Mouse (Mus musculus) neural tube, embryonic 15.5 days (tissue): Measurements from ENCODE around the gene Ptprk. TPM values are rescaled to one million over a fixed set of nuclear protein-coding genes. Genes with fewer than 3 reads are reported as not detected.

ENCODE experiments used
- ATAC-seq: fragments of 200-750 bp; cut with Nextera tagmentation; 2 replicates; pipeline ENCODE4 v1.8.0; 2017; ENCODE audit warnings: mild to moderate bottlenecking, moderate TSS enrichment, moderate library complexity; ENCODE audit not compliant: low FRiP score
- H3K27ac ChIP-seq: fragments of 300-500 bp; sonication (generic); replicated peaks from 2 replicates; pipeline ENCODE4 v1.5.1; 2015; ENCODE audit warnings: mild to moderate bottlenecking, inconsistent platforms
- H3K27me3 ChIP-seq: fragments of 300-500 bp; sonication (generic); replicated peaks from 2 replicates; pipeline ENCODE4 v1.6.1; 2015; ENCODE audit warnings: inconsistent platforms
- H3K36me3 ChIP-seq: fragments of 300-500 bp; sonication (generic); 2 replicates; pipeline ENCODE4 v1.6.1; 2015; ENCODE audit warnings: inconsistent platforms
- H3K4me1 ChIP-seq: fragments of 300-500 bp; sonication (generic); 2 replicates; pipeline ENCODE4 v1.6.1; 2015; ENCODE audit warnings: inconsistent platforms
- H3K4me2 ChIP-seq: fragments of 300-500 bp; sonication (generic); 2 replicates; pipeline ENCODE4 v1.6.1; 2015; ENCODE audit warnings: inconsistent platforms, mild to moderate bottlenecking, moderate library complexity
- H3K4me3 ChIP-seq: fragments of 300-500 bp; sonication (generic); replicated peaks from 2 replicates; pipeline ENCODE4 v1.5.1; 2015; ENCODE audit warnings: mild to moderate bottlenecking, inconsistent platforms
- H3K9ac ChIP-seq: fragments of 300-500 bp; sonication (generic); replicated peaks from 2 replicates; pipeline ENCODE4 v1.6.1; 2015; ENCODE audit warnings: mild to moderate bottlenecking, inconsistent platforms
- H3K9me3 ChIP-seq: fragments of 300-500 bp; sonication (generic); replicated peaks from 2 replicates; pipeline ENCODE4 v1.6.1; 2016; ENCODE audit warnings: inconsistent platforms
- WGBS: fragments of 180-500 bp; shearing (Covaris S2); methylation state at CpG from one replicate; pipeline ENCODE4 v1.1.7; 2015; ENCODE audit warnings: mixed read lengths; 5-methylcytosine and 5-hydroxymethylcytosine counted together
- polyA plus RNA-seq: library from polyadenylated mRNA; unstranded; fragments of >200 nt; fragmentation: Nextera tagmentation; extraction: Ambion mirVana; gene quantifications from 2 replicates; pipeline ENCODE4 v1.2.1, GENCODE M21; 2015

The Ptprk gene
- polyA plus RNA-seq, 1 experiment from 2014 or later = 32.7 TPM

GRCm38 (mm10) chr10:28395610-28396519 is 321.2 kb downstream of the Ptprk start:
- Histone ChIP-seq H3K9ac (no peak overlapping the region), H3K36me3 (no peaks in the 10 kb centered on the region), H3K4me3 (no peak overlapping the region), H3K27ac (no peak overlapping the region), H3K9me3 (no peaks in the 10 kb centered on the region), H3K4me1 (no peaks in the 10 kb centered on the region), H3K27me3 (no peaks in the 10 kb centered on the region), H3K4me2 (no peak overlapping the region)
- ATAC-seq = no peak
- WGBS = 72% methylated on average over 2 of the region's 2 CpGs

DNA sequence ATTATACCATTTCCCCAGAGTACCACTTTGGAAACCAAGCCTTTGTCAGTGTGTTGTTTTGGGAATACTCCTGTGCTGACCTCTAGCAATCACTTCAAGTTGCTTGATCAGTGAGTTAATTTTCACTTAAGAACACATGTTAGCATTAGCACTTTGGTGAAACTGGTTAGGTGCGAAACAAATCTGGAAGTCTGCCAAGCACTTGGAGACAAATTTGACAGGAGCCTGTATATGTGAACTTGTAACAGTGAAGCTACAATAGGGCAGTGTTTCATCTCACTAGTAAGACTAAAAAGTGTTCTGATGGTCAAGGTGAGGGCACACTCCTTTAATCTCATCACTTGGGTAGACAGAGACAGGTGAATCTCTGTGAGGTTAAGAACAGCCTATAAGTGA is 321.9 kb downstream of the Ptprk start:
- H3K4me2 ChIP-seq = no peak overlapping the region
- H3K9ac ChIP-seq = no peak overlapping the region
- H3K27ac ChIP-seq = no peak overlapping the region
- no peak overlapping the region for H3K4me3 ChIP-seq
- WGBS = 69% methylated on average over 1 of the region's 1 CpGs
- no peaks in the 10 kb centered on the region for H3K27me3 ChIP-seq
- no peaks in the 10 kb centered on the region for H3K9me3 ChIP-seq
- no peaks in the 10 kb centered on the region for H3K4me1 ChIP-seq
- H3K36me3 ChIP-seq = no peaks in the 10 kb centered on the region
- ATAC-seq = no peak

DNA sequence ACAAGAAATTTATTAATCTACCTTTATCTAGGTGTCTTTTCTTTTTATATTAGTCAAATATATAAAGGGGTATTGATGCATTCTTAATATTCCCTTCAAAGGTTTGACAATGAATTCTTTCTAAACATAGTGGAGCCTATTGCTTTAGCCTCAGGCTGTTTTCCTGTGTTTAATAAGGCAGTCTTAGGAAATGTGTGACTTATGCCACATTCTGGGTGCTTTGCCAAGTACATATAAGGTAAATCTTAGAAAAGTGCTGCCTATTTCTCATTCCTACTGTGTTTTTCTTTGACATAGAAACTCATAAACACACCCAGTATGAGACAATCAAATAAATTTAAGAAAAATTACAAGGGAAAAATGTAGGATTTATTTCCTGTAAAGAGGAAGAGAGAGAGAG is 327.2 kb downstream of the Ptprk start:
- H3K4me3 ChIP-seq = no peak overlapping the region
- no peaks in the 10 kb centered on the region for H3K36me3 ChIP-seq
- H3K27me3 ChIP-seq = no peaks in the 10 kb centered on the region
- no peak overlapping the region for H3K4me2 ChIP-seq
- no peaks in the 10 kb centered on the region for H3K9me3 ChIP-seq
- no peaks in the 10 kb centered on the region for H3K4me1 ChIP-seq
- H3K27ac ChIP-seq = no peak overlapping the region
- ATAC-seq = no peak
- no peak overlapping the region for H3K9ac ChIP-seq

- H3K27ac ChIP-seq = no peak overlapping the region
- H3K9ac ChIP-seq = no peak overlapping the region
- WGBS = 78% methylated on average over 2 of the region's 2 CpGs
- H3K9me3 ChIP-seq = no peaks in the 10 kb centered on the region
- ATAC-seq = no peak
- peaks cover under 1% of the 10 kb centered on the region; the same call in 1 of the 2 replicates for H3K4me1 ChIP-seq
- no peak overlapping the region for H3K4me3 ChIP-seq
- H3K36me3 ChIP-seq = no peaks in the 10 kb centered on the region
- no peak overlapping the region for H3K4me2 ChIP-seq
- no peaks in the 10 kb centered on the region for H3K27me3 ChIP-seq
Observed at GRCm38 (mm10) chr10:28408980-28409379, 334.4 kb downstream of the Ptprk start.

DNA sequence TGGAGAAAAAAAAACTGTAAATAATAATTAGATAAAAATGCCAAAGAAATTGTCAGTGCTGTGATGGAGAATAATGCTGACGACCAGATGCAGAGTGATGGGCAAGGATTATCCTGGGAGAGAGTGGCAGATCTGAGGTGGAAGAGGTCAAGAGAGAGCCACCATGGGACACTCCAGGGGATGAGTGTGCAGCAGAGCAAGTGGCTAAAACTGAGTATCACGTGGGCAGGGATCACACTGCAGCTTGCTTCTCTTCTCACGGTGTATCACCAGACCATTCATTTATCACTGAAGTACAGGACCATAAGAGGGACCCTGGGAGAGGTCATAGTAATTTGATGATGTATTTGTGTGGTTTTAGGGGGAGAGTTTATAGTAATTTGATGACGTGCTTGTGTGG is 340.2 kb downstream of the Ptprk start:
- Histone ChIP-seq H3K9ac (no peak overlapping the region), H3K9me3 (no peaks in the 10 kb centered on the region), H3K27ac (no peak overlapping the region), H3K27me3 (no peaks in the 10 kb centered on the region), H3K4me2 (no peak overlapping the region), H3K36me3 (no peaks in the 10 kb centered on the region), H3K4me3 (no peak overlapping the region), H3K4me1 (peaks cover 6% of the 10 kb centered on the region; the same call in 1 of the 2 replicates)
- 40% methylated on average over 4 of the region's 4 CpGs for WGBS
- ATAC-seq = no peak

DNA sequence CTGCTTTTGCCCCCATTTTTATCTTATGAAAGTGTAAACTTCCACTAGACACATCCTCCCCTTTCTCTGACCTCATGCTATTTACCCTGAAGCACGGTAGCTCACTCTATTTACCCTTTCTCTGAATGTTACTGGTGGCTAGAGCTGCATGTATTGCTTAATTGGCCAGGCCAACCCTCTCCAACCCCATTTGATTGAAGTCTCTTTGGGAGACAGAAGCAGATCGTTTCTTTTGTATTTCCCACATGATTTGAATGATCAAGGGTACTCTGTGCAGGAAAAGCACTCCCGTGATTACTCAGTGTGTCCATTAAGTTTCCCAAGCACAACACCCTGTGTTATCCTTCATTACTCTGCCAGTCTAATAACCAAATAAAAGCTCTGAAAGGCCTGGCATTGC is 348.0 kb downstream of the Ptprk start:
- no peak overlapping the region for H3K4me2 ChIP-seq
- no peak for ATAC-seq
- no peak overlapping the region for H3K9ac ChIP-seq
- H3K9me3 ChIP-seq = no peaks in the 10 kb centered on the region
- H3K27me3 ChIP-seq = no peaks in the 10 kb centered on the region
- whole genome bisulfite sequencing = 23% methylated on average over 3 of the region's 3 CpGs
- H3K36me3 ChIP-seq = no peaks in the 10 kb centered on the region
- H3K4me3 ChIP-seq = no peak overlapping the region
- no peak overlapping the region for H3K27ac ChIP-seq
- no peaks in the 10 kb centered on the region for H3K4me1 ChIP-seq

DNA sequence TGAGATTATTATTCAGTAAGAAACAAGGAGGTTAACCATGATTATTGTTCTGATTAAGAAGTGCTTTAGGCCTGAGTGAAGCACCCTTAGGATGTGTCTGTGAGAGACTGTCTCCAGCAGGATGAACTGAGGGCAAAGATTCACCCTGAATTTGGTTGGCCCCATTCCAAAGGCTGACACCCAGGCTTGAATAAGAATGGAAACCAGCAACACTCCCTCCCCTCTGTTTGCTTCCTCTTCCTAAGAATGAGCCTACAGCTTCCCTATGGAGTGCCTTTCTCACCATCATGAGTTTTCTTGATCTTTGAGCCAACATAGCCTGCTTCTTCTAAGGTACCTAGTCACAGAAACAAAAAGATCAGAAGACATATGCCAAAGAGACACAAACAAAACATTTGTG is 350.8 kb downstream of the Ptprk start:
- no peaks in the 10 kb centered on the region for H3K36me3 ChIP-seq
- no peak overlapping the region for H3K4me2 ChIP-seq
- H3K9ac ChIP-seq = no peak overlapping the region
- no peaks in the 10 kb centered on the region for H3K9me3 ChIP-seq
- no peak overlapping the region for H3K27ac ChIP-seq
- no peaks in the 10 kb centered on the region for H3K4me1 ChIP-seq
- H3K27me3 ChIP-seq = no peaks in the 10 kb centered on the region
- no peak for ATAC-seq
- no peak overlapping the region for H3K4me3 ChIP-seq

GRCm38 (mm10) chr10:28436084-28436483 is 361.5 kb downstream of the Ptprk start:
- ATAC-seq = no peak
- H3K4me2 ChIP-seq = no peak overlapping the region
- no peaks in the 10 kb centered on the region for H3K4me1 ChIP-seq

GRCm38 (mm10) chr10:28449853-28450252 is 375.2 kb downstream of the Ptprk start:
- Histone ChIP-seq H3K27me3 (no peaks in the 10 kb centered on the region), H3K4me2 (no peak overlapping the region), H3K9me3 (no peaks in the 10 kb centered on the region), H3K36me3 (no peaks in the 10 kb centered on the region), H3K4me3 (no peak overlapping the region), H3K27ac (no peak overlapping the region), H3K9ac (no peak overlapping the region), H3K4me1 (no peaks in the 10 kb centered on the region)
- no peak for ATAC-seq
- WGBS = 75% methylated on average over 4 of the region's 4 CpGs

More at GRCm38 (mm10) chr10:28436084-28436483, 361.5 kb downstream of the Ptprk start:
- Histone ChIP-seq H3K27ac (no peak overlapping the region), H3K27me3 (no peaks in the 10 kb centered on the region), H3K4me3 (no peak overlapping the region), H3K9me3 (no peaks in the 10 kb centered on the region), H3K9ac (no peak overlapping the region), H3K36me3 (no peaks in the 10 kb centered on the region)
- 80% methylated on average over 1 of the region's 1 CpGs for WGBS

DNA sequence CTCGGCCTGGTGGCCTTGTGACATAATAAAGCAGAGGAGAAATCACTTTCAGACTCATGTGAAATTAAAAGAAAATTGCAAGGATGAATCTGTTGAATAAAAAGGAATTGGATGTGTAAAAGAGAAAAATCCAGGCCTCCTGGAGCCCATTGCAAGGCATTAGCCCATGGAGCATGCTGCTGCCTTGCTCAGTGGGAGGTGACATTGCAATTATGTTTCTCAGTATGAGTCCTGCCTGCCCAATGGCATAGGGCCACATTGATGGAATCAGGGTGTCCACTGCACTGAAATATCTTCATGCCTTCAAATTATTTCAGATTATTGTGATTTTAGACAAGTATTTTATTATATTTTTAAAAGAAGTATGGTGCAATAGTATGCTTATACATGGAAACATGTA is 376.0 kb downstream of the Ptprk start:
- Histone ChIP-seq H3K9me3 (no peaks in the 10 kb centered on the region), H3K27ac (no peak overlapping the region), H3K36me3 (no peaks in the 10 kb centered on the region), H3K9ac (no peak overlapping the region), H3K4me1 (no peaks in the 10 kb centered on the region), H3K4me2 (no peak overlapping the region), H3K4me3 (no peak overlapping the region), H3K27me3 (no peaks in the 10 kb centered on the region)
- 55% methylated on average over 1 of the region's 1 CpGs for WGBS
- ATAC-seq = no peak

DNA sequence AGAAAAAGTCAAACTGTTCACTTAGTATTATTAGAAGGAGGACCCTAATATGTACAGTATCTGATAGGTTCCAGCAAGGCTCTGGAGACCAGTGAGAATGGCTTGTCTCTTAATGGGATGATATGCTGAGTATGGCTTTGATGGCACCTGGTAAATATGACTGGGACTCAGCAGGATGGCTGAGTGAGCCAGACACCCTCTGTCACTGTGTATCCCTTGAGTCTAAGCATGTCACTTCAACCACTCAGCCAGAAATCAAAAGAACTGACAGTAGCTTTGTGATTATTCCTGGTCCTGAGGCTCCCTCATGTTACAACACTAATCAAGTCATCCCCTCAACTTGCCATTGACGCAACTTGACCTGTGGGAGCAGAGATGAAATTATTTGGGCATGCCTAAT is 383.4 kb downstream of the Ptprk start:
- Histone ChIP-seq H3K27ac (no peak overlapping the region), H3K9me3 (no peaks in the 10 kb centered on the region), H3K27me3 (no peaks in the 10 kb centered on the region), H3K4me3 (no peak overlapping the region), H3K4me2 (no peak overlapping the region), H3K9ac (no peak overlapping the region), H3K4me1 (no peaks in the 10 kb centered on the region), H3K36me3 (no peaks in the 10 kb centered on the region)
- WGBS = 65% methylated on average over 1 of the region's 1 CpGs
- no peak for ATAC-seq

GRCm38 (mm10) chr10:28459963-28460362 is 385.3 kb downstream of the Ptprk start:
- Histone ChIP-seq H3K4me1 (peaks cover 7% of the 10 kb centered on the region; the same call in 1 of the 2 replicates), H3K9me3 (no peaks in the 10 kb centered on the region), H3K36me3 (no peaks in the 10 kb centered on the region), H3K4me3 (no peak overlapping the region), H3K4me2 (no peak overlapping the region), H3K27me3 (no peaks in the 10 kb centered on the region), H3K9ac (no peak overlapping the region), H3K27ac (no peak overlapping the region)
- ATAC-seq = no peak
- 74% methylated on average over 1 of the region's 1 CpGs for WGBS
